Mouse (Mus musculus) gastrocnemius, adult 8-10 months (tissue): ENCODE measurements around the gene Ddx54. TPM values are rescaled to one million over a fixed set of nuclear protein-coding genes. Genes with fewer than 3 reads are reported as not detected.

Experiments used
- DNase-seq, 2 experiments: peaks; one replicate each; pipeline ENCODE4 v3.0.0; 2022; ENCODE audit warnings: low spot score in 2 of 2
- total RNA-seq, 4 experiments: library from RNA; stranded (reverse); gene quantifications; 2 replicates each; pipeline ENCODE4 v1.2.4; 2022

Ddx54 gene
- total RNA-seq, 4 experiments from 2014 or later: 16.7 to 19.7 (median 17.3) TPM

DNA sequence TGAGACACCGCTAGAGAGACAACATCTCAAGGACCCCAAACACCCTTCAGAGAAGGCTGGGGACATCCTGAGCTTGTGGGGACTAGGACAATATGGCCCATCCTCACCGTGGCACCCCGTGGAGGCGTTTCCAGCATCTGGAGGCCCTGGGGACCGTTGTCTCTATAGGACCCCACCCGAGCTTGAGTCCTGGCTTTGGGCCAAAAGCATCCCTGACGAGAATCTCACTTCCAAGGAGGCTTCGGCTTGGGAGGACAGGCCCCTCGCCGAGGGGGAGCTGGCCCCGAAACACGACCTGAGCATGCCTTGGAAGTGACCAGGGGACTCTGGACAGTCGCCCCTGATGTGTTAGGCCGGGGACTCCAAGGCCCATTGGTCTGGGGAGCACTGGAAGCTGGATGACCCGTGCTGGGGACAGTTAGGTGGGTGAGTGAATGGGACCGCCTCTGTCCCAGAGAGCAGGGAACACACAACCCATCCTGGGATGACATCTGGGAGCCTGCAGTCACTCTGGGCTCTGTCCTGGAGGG, 3.2 kb upstream of the Ddx54 start:
- no peak for DNase-seq

DNA sequence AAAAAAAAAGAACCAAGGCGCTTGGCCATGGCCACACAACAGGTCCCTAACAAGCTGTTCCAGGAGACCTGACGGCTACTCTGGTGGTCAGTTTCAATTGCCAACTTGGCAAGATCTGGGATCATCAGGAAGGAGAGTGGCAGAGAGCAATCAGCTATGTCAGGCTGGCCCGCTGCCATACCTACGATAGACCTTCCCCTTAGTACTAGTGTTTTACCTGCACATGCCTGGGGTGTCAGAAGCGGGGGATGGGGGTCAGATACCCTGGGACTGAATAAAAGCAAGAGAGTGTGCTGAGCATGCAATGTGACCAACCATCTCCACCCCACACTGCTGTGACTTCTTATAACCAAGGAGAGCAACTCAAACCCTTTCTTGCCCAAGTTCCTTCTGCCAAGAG, 1.6 kb upstream of the Ddx54 start:
- no peak for DNase-seq

DNA sequence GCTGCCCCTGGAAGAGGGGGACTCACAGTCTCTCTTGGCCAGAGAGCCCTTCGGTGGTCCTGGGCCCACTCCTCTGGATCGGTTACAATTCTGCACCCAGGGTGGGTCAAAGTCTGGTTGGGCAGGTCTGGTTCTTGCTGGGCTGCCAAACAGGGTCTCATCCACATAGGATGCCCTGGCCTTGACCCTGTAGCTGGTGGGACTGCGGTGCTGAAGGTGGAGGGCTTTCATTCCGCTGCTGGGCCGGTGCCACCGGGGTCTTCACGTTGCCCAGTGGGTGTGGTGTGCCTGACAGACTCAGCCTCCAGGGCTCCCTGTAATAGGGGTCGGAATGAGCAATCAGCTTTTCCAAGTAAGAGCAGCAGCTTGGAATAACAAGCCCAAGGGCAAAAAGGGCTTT, 1.1 kb upstream of the Ddx54 start:
- DNase-seq: no peak

DNA sequence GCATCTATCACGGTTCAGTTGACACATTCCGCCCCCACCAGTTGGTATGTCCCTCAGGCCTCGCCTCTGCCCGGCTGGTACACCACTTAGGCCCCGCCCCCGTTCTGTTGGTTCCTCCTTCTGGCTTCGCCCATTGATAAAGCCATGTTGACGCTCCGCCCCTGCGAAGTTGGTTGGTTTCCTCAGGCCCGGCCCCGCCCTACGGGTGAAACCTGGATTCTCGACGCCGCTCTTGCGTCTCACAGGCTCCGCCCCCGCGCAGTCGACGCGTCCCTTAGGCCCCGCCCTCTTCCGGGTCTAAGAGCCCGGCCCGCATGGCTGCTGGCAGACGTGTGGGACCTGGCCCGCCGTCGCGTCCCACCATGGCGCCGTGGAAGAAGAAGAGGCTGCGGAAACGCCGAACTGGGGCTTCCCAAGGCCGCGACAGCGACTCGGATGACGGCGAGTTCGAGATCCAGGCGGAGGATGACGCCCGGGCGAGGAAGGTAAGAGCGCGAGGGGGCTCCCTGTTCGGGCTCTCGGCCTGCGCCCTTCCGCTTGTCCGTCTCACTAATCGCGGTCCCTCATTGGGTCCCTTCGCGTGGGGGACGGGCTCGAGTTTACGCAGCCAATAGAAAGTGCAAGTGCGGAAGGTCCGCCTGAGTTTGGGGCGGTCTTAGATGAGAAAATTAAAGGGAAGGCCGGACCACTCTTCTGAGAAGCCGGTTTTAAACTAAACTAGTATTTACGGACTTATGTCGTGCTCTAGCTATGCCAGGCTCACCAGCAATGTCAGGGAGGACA, 474 bp downstream of the Ddx54 start:
- peak; percentile 100 for DNase-seq

DNA sequence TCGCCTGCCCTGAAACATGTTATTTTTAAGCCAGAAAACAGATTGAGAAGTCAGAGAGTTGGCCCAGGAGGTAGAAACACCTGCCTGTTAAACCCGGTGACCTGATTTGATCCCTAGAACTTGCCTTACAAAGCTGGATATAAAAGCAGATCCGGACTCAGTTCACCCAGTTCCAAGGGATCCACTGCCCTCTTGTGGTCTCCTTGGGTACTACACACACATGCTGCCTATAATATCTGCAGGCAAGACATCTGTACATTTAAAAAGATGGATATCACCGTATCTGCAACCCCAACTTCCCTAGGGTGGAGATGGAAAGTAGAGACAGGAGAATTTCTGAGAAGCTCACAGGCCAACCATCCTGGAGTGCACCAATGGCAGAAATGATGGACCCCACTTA, 3.4 kb downstream of the Ddx54 start:
- DNase-seq: no peak

DNA sequence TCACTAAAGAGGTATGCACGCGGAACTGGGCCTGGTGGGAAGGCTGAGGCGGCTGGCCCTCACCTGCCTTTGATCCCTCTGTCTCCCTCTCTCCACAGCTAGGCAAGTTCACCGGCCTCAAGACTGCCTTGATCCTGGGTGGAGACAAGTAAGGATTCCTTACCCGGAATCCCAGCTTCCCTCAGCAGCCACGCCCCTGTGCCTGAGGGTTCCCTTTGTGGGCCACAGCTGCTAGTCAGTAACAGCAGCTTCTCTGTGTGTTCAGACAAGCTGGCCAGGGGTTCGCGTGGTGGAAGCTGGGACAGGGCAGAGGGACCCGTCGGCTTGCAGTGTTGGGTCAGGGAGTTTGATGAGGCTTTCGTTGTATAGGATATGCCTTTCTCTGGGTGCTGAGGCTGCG, 6.2 kb downstream of the Ddx54 start:
- no peak for DNase-seq

DNA sequence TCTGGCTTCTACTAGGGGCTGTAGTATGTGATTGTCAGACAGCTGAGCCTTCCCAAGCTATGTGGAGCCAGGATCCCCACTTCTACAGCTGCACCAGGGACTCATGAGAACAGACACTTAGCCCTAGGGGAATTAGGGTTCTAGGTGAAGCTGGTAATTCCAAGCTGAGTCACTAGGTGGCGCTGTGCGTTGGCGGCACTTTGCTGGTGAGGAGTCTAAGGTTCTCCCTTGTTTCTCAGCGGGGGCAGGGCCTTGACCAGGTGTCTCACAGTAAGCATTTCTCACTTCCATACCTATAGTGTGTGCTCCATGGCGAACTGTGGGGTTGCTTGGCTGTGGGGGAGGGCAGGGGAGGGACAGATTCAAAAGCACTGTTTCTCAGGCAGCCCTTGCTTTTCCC, 6.7 kb downstream of the Ddx54 start:
- DNase-seq: no peak

DNA sequence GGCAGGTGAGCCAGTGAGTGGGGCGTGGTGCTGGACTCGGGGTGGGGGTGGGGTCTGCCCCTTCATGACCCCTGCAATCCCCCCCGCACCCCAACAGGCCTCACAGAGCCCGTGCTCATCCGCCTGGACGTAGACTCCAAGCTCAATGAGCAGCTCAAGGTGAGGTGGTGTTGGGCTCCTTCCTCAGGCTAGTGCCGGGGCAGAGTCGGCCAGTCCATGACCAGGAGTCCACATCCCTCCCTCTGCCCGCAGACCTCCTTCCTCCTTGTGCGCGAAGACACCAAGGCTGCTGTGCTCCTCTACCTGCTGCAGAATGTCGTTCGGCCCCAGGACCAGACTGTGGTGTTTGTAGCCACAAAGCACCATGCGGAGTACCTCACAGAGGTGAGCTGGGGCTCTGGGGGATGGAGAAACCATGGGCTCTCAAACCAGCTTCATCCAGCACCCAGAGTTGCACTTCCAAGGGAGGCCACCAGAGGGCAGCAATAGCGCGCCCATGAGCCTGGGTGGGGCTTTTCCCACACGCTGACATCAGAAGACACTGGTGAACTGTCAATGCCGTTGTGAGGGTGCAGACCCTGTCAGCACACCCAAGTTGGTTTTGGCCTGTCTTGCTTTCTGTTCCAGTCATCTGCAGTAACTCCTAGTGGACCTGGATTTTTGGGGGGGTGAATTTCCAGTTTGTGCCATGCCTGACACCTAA, 8.0 kb downstream of the Ddx54 start:
- peak; percentile 40 to 49 for DNase-seq

DNA sequence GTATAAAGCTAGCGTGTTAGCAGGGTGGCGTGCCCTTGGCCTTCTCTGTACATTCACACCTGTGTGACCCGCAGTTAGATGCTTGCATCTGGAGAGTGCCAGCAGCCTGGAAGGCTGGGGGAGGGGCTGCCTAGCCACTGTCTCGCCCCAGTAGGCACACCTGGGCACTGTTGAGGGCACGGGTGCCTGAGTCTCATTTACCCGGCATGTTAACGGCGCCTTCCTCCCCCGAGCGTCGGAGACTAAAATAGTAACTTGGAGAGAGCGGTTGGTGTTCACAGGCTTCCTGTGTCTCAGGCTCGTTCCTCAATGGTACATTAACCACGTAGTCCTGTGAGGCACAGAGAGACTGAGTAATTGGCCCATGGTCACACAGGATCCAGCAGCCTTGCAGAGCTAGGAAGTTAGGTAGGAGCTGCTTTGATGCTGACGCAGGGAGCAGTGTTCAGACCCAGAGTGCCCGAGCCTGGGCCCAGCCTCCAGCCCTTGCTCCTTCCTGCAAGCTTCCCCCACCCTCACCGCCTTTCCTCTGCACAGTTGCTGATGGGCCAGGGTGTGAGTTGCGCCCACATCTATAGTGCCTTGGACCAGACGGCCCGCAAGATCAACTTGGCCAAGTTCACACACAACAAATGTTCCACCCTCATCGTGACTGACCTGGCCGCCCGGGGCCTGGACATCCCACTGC, 8.7 kb downstream of the Ddx54 start:
- DNase-seq: no peak

DNA sequence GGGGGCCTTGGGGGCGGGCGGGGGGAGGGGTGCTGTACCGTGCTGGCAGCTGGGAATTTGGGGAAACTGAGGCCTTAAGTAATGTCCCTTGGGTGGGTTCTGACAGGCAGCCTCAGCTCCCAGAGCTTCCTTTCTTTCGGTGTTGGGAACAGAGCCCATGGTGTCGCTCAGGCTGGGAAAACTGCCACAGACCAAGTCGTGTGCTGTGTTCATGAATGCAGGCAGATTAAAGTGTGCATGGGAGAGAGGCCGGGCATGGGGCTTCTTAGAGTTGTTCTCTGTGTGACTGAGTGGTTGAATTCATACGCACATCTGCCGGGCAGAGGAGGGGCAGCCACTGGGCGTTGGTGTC, 9.3 kb downstream of the Ddx54 start:
- DNase-seq: no peak

DNA sequence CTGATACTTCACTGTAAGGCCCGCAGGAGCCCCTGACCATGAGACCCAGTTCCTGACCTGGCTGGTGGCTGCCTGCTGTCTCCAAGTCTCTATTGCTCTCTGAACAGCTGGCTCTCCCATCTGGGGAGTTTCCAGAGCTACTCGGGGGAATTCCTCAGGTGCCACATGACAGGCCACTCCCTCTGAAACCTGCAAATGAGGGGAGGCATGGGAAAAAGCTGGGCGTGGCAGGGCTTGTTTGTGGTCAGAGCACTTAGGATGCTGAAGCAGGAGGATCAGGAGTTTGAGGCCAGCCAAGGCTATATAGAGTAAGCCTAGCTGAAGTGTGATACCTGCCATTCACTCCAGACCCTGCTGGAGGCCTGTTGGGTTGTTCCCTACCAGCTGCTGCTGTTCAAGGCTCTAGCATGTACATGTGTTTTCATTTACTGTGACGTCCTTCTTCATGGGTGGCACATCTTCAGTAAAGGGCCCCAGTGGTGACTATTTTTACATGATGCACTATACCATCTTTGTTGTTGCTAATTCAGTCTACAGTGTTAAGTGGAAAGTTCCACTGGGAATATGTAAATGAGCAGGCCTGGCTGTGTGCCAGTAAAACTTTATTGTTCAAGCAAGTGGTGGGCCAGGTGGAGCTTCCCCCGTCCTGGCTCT, 9.8 kb downstream of the Ddx54 start:
- no peak for DNase-seq

DNA sequence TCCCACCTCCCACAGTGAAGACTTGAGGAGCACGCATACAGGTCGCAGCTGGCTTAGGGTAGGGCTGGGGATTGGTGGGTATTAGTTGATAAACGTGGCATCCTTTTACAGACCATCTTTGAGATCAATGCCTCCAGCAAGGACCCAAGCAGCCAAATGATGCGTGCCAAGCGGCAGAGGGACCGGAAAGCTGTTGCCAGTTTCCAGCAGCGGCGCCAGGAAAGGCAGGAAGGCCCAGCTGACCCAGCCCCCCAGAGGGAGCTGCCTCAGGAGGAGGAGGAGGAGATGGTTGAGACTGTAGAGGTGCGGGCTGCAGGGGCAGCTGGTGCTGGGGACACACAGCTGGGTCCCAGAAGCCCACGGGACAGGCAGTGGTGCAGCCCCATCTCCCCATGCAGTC, 11.9 kb downstream of the Ddx54 start:
- DNase-seq: no peak

DNA sequence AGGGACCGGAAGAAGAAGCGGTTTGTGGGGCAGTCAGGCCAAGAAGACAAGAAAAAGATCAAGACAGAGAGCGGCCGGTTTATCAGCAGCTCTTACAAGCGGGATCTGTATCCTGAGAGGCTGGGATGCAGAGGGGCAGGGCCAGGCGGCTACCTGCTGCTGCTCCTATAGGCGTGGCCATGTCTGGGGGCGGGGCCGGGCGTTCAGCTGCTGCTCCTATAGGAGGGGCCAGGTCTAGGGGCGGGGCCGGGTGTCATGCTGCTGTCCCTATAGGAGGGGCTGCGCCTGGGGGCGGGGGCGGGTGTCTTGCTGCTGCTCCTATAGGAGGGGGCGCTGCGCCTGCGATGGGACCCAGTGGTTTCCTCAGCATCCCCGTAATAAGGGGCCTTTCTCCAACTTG, 13.9 kb downstream of the Ddx54 start:
- DNase-seq: no peak

DNA sequence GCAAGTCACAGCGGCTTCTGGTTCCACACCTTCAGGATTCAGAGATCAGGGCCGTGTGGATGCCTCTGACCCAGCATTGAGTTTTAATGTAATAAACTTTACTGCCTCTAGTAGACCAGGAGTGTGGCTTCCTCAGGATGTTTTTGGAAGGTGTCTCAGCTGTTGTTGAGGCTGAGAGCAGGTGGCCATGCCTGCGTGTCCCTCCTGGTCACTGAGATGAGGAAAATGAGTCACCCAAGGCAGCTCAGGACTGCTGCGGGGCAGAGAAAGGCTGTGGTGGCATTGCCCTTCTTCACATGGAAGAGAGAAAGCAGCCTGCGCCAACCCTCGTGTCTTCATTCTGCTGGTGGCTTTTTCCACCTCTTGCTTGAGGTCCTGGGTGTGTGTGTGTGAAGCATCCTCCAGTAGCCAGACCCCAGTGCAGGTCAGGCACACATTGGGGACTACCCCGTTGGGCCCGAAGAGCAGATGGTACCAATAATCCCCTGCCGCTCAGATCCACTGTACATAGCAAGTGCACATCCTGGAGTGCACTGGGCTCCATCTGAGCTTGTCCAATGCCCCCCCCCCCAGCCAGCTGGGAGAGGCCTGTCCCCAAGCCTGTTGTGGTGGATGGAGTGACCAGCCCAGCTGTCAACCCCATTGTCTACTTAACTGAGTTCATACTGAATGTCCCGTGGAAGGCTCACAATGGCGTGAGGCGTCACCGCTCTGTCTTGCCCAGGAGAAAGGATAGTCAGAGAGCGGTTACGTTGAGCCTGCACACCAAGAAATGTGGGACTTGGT, 15.2 kb downstream of the Ddx54 start:
- no peak for DNase-seq

DNA sequence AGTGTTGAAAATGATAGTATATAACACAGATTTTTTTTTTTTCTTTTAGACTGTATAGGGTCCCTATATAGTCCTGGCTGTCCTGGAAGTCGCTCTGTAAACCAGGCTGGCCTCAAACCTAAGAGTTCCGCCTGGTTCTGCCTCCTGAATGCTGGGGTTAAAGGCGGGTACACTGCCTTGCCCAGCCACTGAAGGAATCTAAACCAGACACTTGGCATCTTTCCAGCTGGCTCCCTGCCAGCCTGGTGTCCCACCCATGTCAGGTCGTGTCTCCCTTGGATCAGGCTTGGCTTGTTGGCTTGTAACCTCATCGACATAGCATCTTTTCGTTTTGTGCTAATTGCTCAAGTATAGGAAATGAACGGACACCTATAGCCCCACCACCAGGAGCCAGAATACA, 16.1 kb downstream of the Ddx54 start:
- DNase-seq: no peak

DNA sequence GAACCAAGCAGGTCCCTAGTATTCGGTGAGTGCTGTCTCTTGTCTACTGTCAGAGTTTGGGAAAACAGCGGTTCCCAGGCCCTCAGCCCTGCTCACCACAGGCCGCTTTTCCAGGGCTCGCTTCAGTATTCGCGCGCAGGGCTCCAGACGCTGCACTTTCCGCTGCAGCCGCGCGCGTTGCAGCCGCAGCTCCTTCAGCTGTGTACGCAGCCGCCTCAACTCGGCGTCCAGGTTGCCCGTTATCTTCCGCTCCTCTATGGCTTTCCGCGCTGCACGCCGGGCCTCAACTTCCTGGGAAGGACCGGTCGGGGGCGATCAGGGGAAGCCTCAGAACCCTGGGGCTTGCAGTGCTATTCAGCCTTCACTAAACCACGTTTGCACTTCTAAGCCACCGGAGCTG, 18.6 kb downstream of the Ddx54 start:
- DNase-seq: no peak

DNA sequence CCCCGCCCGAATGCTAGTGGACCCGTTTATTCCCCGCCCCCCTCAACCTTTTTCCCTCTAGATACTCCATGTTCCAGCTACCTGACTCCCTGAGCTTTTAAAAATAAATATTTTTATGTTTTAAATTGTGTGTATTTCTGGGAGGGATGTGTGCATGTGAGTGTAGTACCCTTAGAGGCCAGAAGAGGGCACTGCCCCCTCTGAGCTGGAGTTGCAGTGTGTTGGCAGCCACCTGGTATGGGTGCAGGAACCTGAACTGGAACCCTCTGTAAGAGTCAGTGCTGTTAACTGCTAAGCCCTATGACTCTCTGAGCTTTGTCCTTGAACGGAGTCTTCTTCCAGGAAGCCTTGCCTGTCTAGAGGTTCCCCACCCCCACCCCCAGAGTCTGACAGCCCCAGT, 19.4 kb downstream of the Ddx54 start:
- no peak for DNase-seq

DNA sequence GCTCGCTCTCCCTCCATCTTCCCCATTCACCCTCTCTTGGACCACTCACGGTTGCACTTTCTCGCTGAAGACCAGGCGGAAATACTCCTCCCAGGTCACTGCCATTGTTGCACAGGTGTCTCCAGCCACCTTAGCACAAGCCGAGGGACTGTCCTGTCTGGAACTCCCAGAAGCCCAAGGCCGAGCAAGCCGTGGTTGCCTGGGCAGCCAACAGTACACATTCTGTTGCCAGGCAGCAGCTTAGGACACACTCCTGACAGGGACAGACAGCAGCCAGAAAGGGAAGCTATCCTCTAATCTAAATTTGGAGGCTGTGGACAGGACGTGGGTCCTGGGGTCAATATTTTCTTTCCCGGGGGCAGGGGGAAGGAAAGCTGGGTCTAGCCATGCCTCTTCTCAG, 21.6 kb downstream of the Ddx54 start, which contains the start of gene Cfap73:
Cfap73 (minus strand) TSS at position 105 of the 400 bp plus-strand sequence.
- no peak for DNase-seq

DNA sequence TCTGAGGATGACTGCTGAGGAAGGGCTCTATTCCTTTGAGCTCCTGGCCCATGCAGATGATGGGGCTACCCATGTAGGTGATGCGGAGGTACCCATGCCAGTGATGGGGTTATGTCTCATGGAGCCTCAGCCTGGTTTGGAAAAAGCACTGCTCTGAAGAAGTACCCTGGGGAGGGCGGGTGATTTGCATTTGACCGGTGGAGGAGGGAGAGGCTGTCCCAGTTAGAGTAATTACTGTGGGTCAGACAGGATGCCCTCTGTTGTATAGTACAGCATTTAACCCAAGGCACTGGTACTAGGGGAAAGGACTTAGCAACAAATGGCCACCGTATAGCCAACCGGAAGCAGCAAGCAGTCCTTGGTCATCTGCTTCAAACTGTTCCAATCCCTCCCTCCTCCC, 22.3 kb downstream of the Ddx54 start:
- DNase-seq: no peak

DNA sequence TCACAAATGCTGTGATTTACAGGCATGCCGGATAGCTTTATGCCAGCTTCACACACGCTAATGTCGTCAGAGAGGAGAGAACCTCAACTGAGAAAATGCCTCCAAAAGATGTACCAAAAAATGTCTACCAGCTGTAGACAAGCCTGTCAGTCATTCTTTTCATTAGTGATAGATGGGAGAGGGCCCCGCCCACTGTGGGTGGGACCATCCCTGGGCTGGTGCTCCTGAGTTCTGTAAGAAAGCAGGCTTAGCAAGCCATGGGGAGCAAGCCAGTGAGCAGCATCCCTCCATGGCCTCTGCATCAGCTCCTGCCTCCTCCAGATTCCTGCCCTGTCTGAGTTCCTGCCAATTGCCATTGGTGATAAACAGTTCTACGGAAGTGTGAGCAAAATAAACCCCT, 23.1 kb downstream of the Ddx54 start:
- no peak for DNase-seq

DNA sequence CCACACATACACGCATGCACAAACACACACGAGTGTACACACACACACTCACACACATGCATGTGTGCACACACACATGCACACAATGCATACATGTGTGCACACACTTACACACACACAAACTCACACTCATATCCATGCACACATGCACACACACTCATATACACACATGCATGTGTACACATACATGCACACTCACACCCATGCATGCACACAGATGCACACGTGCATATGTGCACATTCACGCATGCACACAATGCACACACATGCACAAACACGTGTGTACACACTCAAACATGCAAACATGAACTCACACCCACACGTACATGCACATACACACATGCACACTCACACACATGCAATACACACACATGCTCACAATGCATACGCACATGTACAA, 27.6 kb downstream of the Ddx54 start:
- DNase-seq: no peak
